Mouse (Mus musculus): Measurements from ENCODE around the gene P2ry2. TPM values are rescaled to one million over a fixed set of nuclear protein-coding genes. Genes with fewer than 3 reads are reported as not detected.

The P2ry2 gene
- polyA plus RNA-seq, 1 experiment from 2014 or later, result 3.8 TPM

DNA sequence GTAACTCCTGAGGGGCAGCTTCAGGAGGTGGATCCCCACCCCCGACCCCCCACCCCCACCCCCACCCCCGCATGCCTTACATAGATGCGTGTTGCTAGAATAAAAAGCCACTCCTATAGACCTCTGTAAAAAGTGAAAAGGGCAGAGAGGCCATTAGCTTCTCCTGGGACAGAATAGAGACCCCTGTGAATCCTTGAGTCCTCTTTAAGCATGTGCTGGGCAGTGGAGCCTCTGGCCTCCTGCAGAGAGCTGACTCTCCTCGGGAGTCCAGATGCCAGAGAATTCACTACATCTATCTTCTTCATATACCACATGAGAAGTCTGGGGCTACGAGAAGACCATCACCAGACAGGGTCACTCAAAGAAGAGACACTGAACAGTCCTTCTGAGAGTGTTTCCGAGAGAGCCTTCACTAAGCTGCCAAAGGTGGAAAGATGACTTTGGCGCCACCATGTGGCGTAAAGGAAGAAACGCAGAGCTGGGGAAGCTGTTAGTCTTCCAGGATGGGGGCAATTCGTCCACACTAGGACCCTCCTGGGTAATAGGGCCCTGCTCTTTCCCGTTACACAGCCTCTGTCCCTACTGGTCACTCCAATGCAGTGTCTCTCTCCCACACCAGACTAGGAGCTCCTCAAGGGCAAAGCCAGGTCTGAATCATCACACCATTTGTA, 39.0 kb upstream of the P2ry2 start:
- Histone ChIP-seq H3K4me3 (ENCODE audit: low read depth, low read length) (no peak overlapping the region), H3K27me3 (ENCODE audit: insufficient read depth, low read length) (no peaks in the 10 kb centered on the region), H3K36me3 (replicated peaks; ENCODE audit: insufficient read depth, low read length) (no peaks in the 10 kb centered on the region), H3K4me2 (ENCODE audit: low read depth, low read length) (no peak overlapping the region), H3K9ac (replicated peaks) (no peak overlapping the region), H3K9me3 (ENCODE audit: low read length) (no peaks in the 10 kb centered on the region), H3K4me1 (ENCODE audit: insufficient read depth) (0 out of 2 replicates have a peak, but pooled peaks cover 4% of the 10 kb centered on the region), H3K27ac (ENCODE audit: low read depth) (peak overlapping the region; percentile 34; the same call in 1 of the 2 replicates)
- DNase-seq (peak; percentile 63), ATAC-seq (peak; percentile 53)
- no peak for TF ChIP-seq EP300 (IDR thresholded peaks at IDR 0.05; ENCODE audit: low read depth)
- peak; percentile 93 for TF ChIP-seq CTCF (IDR thresholded peaks at IDR 0.05; ENCODE audit: low read depth)
- 12% methylated on average over 11 of the region's 11 CpGs for WGBS (ENCODE audit: insufficient replicate concordance)

DNA sequence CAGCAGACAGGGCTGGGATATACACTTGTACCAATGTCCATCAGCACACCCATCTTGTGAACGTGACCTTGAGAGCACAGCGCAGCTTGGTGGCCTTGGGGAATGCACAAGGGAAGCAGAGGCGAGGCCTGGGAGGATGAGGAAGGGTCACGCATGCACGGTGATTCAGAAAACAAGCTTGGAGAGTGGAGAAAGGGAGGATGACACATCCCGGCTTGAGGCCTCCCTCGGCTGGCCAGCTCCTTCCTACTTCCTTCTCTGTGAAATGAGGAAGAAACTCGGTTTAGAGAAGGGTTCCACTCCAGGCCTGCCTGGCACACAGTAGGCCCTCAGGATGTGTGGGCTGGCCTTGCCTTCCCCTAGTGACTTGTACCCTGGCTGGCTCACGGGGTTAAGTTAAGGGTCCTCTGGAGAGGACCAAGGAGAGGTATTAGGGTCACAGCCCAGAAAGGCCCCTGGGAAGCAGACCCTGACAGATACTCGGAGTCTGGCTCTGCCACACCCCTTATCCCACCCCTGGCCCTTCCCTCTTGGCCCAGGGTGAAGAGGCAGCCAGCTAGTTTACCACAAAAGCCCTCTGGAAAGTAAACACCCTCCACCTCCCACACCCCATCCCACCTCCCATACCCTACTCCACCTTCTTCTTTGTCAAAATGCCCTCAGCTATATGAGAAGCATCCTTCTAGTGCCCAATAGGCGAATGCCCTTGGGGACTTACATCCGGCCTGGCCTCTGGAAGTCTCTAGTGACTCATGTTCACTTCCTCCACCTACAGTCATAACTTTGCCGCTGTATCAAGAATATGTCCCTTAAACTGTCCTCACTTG, 38.3 kb upstream of the P2ry2 start:
- Histone ChIP-seq H3K27ac (ENCODE audit: low read depth) (peak overlapping the region; percentile 60; the same call in 1 of the 2 replicates), H3K4me2 (ENCODE audit: low read depth, low read length) (no peak overlapping the region), H3K27me3 (ENCODE audit: insufficient read depth, low read length) (no peaks in the 10 kb centered on the region), H3K9me3 (ENCODE audit: low read length) (no peaks in the 10 kb centered on the region), H3K4me3 (ENCODE audit: low read depth, low read length) (no peak overlapping the region), H3K36me3 (replicated peaks; ENCODE audit: insufficient read depth, low read length) (no peaks in the 10 kb centered on the region), H3K9ac (replicated peaks) (no peak overlapping the region), H3K4me1 (ENCODE audit: insufficient read depth) (0 out of 2 replicates have a peak, but pooled peaks cover 4% of the 10 kb centered on the region)
- peak; percentile 51 for ATAC-seq
- no peak for TF ChIP-seq EP300 (IDR thresholded peaks at IDR 0.05; ENCODE audit: low read depth)
- no peak for TF ChIP-seq CTCF (IDR thresholded peaks at IDR 0.05; ENCODE audit: low read depth)
- peak; percentile 40 for DNase-seq
- WGBS (ENCODE audit: insufficient replicate concordance), result 36% methylated on average over 13 of the region's 13 CpGs

DNA sequence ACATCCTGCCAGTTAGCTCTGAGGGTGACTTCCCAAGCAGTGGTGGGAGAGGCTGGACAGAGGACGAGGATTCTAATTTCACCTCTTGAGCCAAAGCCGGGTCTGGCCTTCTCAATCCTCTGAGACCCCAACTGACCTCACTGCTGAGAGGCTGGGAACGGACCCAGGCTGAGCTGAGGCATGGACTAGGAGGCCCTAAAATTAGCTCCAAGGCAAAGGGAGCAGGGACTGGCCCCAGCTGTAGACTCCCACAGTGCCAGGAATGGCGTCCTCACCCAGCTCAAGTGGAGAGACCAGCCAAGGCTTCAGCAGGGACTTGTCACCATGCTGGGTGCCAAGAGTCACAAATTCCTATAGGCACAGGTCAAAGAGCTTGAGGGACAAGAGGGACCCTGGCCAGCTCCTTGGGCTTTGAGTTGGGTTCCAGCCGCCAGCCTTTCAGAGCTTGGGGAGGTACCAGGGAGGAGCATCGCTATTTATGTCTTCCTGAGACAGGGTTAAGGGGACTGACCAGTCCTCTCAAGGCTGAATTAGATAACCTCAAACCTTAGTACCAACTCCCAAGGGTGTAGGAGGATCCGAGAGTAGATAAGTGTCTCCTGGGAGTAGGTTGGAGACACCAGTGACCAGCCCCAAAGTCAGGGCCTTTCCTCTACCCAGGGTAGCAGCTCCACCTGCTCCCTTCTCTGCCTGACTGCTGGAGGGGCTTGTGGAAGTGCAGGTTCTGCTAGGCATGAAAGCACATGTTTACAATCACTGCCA, 36.8 kb upstream of the P2ry2 start:
- Histone ChIP-seq H3K4me1 (ENCODE audit: insufficient read depth) (0 out of 2 replicates have a peak, but pooled peaks cover 4% of the 10 kb centered on the region), H3K9me3 (ENCODE audit: low read length) (no peaks in the 10 kb centered on the region), H3K4me3 (ENCODE audit: low read depth, low read length) (no peak overlapping the region), H3K9ac (replicated peaks) (no peak overlapping the region), H3K4me2 (ENCODE audit: low read depth, low read length) (no peak overlapping the region), H3K27ac (ENCODE audit: low read depth) (no peak overlapping the region), H3K27me3 (ENCODE audit: insufficient read depth, low read length) (no peaks in the 10 kb centered on the region), H3K36me3 (replicated peaks; ENCODE audit: insufficient read depth, low read length) (no peaks in the 10 kb centered on the region)
- DNase-seq (no peak), ATAC-seq (no peak)
- WGBS (ENCODE audit: insufficient replicate concordance), result 70% methylated on average over 7 of the region's 7 CpGs
- TF ChIP-seq EP300 (IDR thresholded peaks at IDR 0.05; ENCODE audit: low read depth), result no peak

DNA sequence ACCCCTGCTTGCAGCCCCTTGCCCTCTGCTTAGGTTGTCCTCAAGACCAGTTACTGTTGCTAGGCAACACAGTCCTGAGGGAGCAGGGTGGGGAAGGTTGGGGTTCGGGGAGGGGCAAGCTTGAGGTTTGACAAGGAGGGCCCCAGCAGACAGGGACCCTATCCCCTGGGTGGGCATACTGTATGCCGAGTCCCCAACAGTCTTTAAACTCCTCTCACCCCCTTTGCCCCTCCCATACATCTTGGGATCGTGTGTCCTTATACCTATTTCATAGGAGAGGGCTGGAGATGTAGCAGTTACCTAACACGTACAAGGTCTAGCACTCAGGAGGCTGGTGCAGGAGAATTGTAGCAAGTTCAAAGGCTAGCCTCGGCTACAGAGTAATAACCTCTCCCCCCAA, 35.6 kb upstream of the P2ry2 start:
- WGBS (ENCODE audit: insufficient replicate concordance), result 78% methylated on average over 5 of the region's 5 CpGs
- no peaks in the 10 kb centered on the region for H3K36me3 ChIP-seq (replicated peaks; ENCODE audit: insufficient read depth, low read length)
- no peak overlapping the region for H3K4me3 ChIP-seq (ENCODE audit: low read depth, low read length)

DNA sequence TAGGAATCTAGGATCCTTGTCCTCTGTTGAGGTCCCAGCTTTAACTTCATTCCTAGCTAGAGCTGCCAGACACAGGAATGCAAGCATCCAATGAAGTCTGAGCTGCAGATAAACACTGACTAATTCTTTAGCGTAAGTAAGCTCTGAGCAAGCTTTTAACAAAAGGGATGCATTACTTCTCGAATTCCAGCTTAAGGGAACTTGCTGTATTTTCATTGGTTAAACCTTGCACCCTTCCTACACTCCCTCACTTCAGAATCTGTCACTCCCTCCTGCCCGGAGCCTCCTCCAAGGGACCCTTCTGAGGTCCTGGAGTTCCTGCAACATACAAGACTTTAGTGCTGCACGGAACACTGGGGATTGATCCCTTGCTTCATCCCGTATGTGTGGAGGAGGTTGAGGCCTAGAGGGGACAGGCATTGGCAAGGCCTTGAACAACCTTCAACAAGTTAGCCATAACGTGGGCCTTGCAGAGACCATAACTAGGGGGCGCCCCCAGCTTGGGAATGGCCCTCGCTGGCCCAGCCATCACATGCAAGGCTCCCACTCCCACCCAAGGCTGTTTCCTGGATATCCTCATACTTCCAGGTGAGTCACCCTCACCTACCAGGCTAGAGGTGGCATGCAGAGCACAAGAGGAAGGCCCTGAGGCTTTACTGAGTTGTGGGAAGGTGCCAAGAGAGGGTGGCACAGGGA, 31.3 kb upstream of the P2ry2 start:
- TF ChIP-seq EP300 (IDR thresholded peaks at IDR 0.05; ENCODE audit: low read depth), result no peak
- TF ChIP-seq CTCF (IDR thresholded peaks at IDR 0.05; ENCODE audit: low read depth), result 0 out of 2 replicates have a peak, but pooled peaks have one; percentile 22
- Histone ChIP-seq H3K4me1 (ENCODE audit: insufficient read depth) (peaks cover 20% of the 10 kb centered on the region), H3K4me3 (ENCODE audit: low read depth, low read length) (no peak overlapping the region), H3K27ac (ENCODE audit: low read depth) (no peak overlapping the region), H3K9me3 (ENCODE audit: low read length) (no peaks in the 10 kb centered on the region), H3K27me3 (ENCODE audit: insufficient read depth, low read length) (no peaks in the 10 kb centered on the region), H3K9ac (replicated peaks) (no peak overlapping the region), H3K4me2 (ENCODE audit: low read depth, low read length) (no peak overlapping the region), H3K36me3 (replicated peaks; ENCODE audit: insufficient read depth, low read length) (no peaks in the 10 kb centered on the region)
- 74% methylated on average over 8 of the region's 8 CpGs for WGBS (ENCODE audit: insufficient replicate concordance)
- no peak for ATAC-seq
- no peak for DNase-seq

More for the DNA sequence above, 35.6 kb upstream of the P2ry2 start:
- Histone ChIP-seq H3K4me2 (ENCODE audit: low read depth, low read length) (no peak overlapping the region), H3K9ac (replicated peaks) (no peak overlapping the region), H3K27me3 (ENCODE audit: insufficient read depth, low read length) (no peaks in the 10 kb centered on the region), H3K4me1 (ENCODE audit: insufficient read depth) (0 out of 2 replicates have a peak, but pooled peaks cover 4% of the 10 kb centered on the region), H3K9me3 (ENCODE audit: low read length) (no peaks in the 10 kb centered on the region), H3K27ac (ENCODE audit: low read depth) (no peak overlapping the region)
- ATAC-seq (no peak), DNase-seq (no peak)
- TF ChIP-seq EP300 (IDR thresholded peaks at IDR 0.05; ENCODE audit: low read depth), result no peak
- no peak for TF ChIP-seq CTCF (IDR thresholded peaks at IDR 0.05; ENCODE audit: low read depth)

All from liver, postnatal 0 days (tissue).